Mouse (Mus musculus) testis, postnatal 14 days (tissue): ENCODE measurements around the gene Adh6b.
"Not testable (repeated sequence)": the region's sequence is repeated elsewhere in the genome, so short reads cannot be mapped to it uniquely, and the experiment has no call there.

Source experiments
- DNase-seq: peaks from one replicate; pipeline ENCODE4 v3.0.0; 2021; ENCODE audit warnings: low spot score

Adh6b gene

DNA sequence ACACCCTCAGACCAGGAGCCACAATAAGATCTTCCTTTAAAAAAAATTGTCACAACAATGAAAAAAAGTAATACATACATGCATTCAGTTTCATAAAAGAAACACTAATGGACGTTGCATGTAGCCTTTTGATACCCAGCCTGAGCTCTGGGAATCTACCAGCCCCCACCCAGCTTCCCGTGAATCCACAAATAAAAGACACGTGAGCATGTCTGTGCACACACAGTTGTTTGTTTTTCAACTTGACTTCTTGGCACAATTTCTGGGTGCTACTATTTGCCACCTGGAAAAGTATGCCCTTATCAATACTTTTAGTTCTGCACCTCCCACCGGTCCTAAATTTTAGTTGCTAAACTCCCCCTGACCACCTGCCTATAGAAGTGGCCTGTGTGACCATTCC is 19.1 kb downstream of the Adh6b start:
- no peak for DNase-seq

GRCm38 (mm10) chr3:138362920-138363319 is 21.3 kb downstream of the Adh6b start:
- DNase-seq: no peak

DNA sequence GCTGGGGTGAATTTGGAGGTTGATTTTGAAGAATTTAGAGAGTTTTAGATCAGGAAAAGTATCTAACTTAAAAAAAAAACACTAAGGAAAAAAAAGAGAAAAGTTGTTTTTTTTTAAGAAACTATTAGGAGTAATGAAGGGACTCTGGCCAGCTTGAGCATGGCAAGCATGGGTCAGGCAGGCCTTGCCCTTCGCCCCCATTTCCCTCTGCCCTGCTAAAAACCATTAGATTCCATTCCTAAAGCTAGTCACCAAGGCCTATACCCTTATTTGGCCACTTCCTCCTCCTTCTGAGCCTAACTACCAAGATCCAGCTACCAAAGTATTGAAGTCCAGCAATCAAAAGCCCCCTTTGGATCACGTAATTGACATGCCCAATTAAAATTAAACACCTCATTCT is 24.6 kb downstream of the Adh6b start:
- no peak for DNase-seq

DNA sequence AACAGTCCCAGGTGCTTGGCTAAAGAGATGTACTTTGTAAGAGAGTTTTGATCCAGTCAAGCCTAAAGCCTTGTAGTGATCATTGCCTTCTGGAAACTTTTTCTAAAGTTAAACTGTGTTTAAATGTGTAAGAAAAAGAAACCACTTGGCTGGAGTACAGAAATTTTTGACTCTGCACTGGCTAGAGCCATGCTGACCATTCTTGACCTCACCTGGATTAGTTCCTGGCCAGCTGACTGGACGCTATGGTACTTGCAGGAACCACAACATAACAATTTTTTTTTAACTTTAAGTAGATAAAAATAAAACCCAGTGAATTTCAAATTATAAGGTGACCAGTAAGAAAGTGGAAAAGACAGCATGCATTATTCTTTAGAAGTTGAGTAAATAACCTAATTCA is 28.0 kb downstream of the Adh6b start:
- DNase-seq: no peak

DNA sequence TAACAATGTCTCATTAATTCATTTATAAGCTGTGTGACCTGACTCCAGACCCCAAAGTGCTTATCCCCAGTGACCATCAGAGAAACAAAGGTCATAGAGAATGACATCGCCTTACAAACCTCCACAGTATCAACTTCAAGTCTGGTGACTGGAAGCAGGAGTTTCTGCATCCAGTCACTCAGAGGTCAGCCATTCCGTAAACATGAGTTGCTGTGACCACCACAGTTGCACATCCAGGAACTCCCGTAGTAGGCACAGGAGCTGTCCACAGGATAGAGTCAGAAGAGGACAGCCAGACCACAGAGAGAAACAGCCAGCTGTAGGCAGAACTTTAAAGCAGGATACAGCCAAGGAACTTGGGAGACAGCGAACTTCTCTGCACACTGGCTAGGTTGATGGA is 28.7 kb downstream of the Adh6b start:
- DNase-seq: not testable (repeated sequence)

- no peak for DNase-seq
Measured at GRCm38 (mm10) chr3:138373920-138374319, 32.3 kb downstream of the Adh6b start.

DNA sequence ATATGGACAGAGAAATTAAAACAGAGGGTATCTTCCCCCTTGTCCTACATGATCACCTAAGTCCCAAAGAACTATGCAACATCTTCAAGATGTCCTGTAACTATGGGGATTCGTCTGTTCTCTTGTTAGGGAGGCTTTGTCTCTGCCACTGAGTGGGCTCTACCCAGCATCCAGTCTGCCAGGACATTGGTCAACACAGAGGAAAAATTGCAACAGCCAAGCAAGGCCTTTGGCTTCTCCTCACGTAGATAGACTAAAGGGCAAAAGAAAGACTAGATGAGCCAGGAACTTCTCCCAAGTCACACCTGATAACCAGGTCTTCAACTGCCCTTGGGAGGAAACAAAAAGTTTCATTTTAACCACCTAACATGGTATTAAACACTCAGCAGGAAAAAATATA is 33.6 kb downstream of the Adh6b start:
- no peak for DNase-seq

GRCm38 (mm10) chr3:138381133-138381532 is 39.6 kb downstream of the Adh6b start:
- DNase-seq: no peak

GRCm38 (mm10) chr3:138387155-138387554 is 45.6 kb downstream of the Adh6b start:
- no peak for DNase-seq

GRCm38 (mm10) chr3:138404872-138405271 is 63.3 kb downstream of the Adh6b start:
- peak; percentile 10 for DNase-seq

- DNase-seq: peak; percentile 16
Measured at GRCm38 (mm10) chr3:138405341-138405740, 63.8 kb downstream of the Adh6b start.

- DNase-seq: no peak
Measured at GRCm38 (mm10) chr3:138405840-138406239, 64.3 kb downstream of the Adh6b start.

GRCm38 (mm10) chr3:138407920-138408319 is 66.3 kb downstream of the Adh6b start:
- DNase-seq: no peak
